Mouse (Mus musculus) gastrocnemius, postnatal 25 days (tissue): ENCODE data around the gene Zfp467. TPM values are rescaled to one million over a fixed set of nuclear protein-coding genes. Genes with fewer than 3 reads are reported as not detected.

Experiments
- DNase-seq: peaks from one replicate; pipeline ENCODE4 v3.0.0; 2022
- long read RNA-seq, 2 experiments: library from polyadenylated mRNA; stranded (forward); transcript quantifications; one replicate each; pipeline ENCODE4 v2.0.0; 2021
- total RNA-seq, 2 experiments: library from RNA; stranded (reverse); gene quantifications; 1 replicate in 1 of 2; 2 replicates in 1 of 2; pipeline ENCODE4 v1.2.3; 2021

Gene Zfp467
- total RNA-seq: 10 to 100 TPM; 22.4 to 34.1 TPM
- long read RNA-seq, experiment 1, transcript Zfp467-208 (4 exons, 626 nt): minor isoform, 7 of 69 reads
- long read RNA-seq, experiment 1, transcript Zfp467-201 (5 exons, 599 nt): major isoform, 33 of 69 reads
- long read RNA-seq, experiment 1, partial matches to known transcripts: 3 of 69 reads
- long read RNA-seq, experiment 1, other reads (novel, unspliced or antisense): 23 of 69 reads
- long read RNA-seq, experiment 2, transcript Zfp467-201 (5 exons, 599 nt): major isoform, 17 of 31 reads
- long read RNA-seq, experiment 2, partial matches to known transcripts: 1 of 31 reads
- long read RNA-seq, experiment 2, other reads (novel, unspliced or antisense): 9 of 31 reads

DNA sequence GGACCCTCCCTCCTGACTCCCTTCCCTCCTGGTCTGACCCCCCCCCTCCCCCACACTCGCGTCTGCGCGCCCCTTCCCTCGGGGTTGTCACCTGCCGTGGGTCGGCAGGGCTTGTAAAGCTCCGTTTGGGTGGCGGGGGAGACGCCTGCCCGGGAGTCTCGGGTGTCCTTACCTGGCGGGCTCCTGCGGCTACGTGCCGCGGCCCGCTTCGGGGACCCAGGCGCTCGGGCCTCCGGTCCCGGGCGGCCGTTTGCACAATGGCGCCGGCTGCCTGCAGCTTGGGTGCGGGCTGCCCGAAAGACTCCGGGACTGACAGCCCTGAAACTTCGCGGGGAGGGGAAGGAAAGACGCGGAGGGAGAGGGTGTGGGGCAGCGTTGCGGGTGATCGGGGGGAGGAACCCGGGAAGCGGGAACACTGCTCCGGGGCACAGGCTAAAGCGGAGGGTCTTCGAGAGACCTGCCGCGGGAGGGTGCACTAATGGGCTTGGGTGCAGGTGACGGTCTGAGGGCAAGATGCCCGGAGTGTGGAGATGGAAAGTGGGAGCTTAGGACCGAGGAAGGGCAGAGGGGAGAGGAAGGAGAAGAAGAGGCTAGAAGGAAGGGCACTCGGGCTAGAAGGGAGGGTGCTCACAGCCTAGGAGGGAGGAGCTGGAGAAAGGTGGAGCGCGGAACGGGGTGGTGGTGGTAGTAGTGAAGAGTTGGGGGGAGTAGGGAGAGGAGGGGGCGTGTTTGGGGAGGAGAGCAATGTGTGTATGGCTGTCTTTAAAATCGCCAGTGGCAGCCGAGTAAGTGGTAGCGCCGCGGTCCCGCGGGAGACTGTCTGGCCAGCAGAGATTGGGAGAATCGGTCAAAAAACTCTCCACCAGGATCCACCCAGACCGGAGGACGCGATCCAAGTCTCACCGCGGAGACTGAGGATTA is at the start of gene Zfp467:
Gene Zfp467 (minus strand): TSS at position 645 of the 921 bp plus-strand sequence.
- DNase-seq: peak; percentile 52

DNA sequence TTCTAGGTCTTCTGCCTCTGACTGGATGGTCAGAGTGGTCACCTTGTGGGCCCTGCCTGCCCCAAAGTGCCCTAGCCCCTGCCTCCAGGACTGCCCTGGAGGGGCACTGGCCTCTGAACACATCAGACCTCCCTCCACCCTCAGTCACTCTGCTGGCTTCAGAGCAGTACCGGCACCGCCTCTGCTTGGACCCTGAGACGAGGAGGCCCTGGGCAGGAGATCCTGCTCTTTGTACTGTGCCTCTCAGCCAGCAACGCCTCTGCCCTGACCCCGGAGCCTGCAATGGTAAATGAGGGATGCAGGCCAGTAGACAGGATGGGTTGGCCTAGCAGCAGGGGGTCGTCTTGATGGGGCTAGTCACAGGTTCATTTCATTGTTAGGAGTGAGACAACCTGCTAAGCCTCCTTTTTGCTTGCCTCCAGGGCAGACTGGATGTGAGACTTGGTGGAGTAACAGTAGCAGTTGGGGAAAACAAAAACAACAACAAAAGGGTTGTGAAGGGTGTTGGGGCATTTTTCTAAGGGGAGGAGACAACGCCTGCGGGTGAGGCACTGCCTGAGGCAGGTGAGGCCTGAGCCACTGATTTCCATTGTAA is 47.6 kb upstream of the Zfp467 start:
- no peak for DNase-seq

DNA sequence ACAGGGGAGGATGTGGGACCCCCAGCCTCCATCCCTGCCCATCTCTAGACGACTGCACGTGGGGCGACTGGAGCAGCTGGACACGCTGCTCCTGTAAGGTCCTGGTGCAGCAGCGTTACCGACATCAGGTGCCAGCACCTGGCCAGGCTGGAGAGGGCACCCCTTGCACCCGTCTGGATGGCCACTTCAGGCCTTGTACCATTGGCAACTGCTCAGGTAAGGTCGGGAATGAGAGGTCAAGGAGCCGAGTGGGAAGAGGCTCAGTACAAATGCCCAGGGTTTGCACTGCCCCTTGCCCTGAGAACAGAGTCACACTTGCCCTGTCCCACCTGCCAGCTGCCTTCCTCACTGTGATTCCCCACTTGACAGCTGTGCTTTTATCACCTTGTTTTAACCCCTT is 45.7 kb upstream of the Zfp467 start:
- DNase-seq: no peak

DNA sequence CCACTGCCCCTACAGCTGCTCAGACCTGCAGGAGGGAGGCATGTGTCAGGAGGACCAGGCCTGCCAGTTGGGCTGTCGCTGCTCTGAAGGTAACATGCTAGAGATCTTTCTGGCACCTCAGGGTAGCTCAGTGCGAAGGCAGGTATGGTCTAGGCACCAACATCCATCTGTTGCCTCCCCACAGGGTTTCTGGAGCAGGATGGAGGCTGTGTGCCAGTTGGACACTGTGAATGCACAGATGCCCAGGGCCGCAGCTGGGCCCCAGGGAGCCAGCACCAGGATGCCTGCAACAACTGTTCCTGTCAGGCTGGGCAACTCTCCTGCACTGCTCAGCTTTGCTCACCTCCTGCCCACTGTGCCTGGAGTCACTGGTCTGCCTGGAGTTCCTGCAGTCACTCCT is 44.1 kb upstream of the Zfp467 start:
- DNase-seq: no peak

DNA sequence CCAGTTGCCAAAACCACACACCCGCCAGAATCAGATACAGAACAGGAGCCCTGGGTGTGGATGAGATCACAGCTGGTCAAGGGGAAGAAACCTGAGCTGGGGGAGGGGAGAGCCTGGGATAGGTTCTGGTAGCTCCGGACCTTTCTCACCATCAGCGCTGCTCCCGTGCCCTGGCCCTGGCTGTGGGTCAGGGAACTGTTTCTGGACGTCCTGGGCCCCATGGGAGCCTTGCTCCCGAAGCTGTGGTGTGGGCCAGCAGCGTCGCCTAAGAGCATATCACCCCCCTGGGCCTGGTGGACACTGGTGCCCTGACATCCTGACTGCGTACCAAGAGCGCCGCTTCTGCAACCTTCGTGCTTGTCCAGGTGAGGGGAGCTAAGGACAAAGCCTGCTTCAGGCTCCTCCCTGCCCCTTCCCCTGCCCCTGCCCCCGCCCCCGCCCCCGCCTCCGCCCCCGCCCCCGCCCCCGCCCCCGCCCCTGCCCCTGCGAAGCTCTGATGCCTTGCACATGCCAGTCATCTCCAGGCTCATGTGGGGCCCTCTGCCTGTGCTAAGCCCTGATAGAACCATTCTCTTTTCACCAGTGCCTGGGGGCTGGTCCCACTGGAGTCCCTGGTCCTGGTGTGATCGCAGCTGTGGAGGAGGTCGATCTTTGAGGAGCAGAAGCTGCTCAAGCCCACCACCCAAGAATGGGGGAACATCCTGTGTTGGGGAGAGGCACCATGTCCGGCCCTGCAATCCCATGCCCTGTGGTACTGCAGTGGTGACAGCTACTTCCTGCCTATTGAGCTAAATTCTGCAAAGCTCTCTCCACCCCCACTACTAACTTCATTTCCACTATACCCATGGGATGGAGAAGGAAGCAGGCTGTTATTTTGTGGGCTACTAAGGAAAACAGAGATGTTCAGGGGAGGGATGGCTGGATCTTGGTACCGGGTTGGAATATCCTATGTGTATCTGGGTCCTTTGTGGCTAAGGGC is 42.4 kb upstream of the Zfp467 start:
- peak; percentile 74 for DNase-seq

DNA sequence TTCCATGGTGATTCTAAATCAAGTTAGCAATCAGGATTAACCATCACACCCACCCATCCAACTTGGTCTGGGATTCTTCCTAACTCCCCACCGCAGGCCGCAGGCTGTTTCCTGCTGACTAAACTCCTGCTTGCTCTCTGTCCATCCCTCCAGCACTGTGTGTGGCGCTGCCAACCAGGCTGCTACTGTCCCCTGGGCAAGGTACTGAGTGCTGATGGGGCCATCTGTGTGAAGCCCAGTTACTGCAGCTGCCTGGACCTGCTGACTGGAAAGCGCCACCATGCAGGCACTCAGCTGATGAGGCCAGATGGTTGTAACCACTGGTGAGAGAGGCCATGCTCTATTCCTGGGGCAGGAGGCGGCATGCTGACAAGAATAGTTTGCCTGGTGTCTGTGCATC is 36.9 kb upstream of the Zfp467 start:
- no peak for DNase-seq

DNA sequence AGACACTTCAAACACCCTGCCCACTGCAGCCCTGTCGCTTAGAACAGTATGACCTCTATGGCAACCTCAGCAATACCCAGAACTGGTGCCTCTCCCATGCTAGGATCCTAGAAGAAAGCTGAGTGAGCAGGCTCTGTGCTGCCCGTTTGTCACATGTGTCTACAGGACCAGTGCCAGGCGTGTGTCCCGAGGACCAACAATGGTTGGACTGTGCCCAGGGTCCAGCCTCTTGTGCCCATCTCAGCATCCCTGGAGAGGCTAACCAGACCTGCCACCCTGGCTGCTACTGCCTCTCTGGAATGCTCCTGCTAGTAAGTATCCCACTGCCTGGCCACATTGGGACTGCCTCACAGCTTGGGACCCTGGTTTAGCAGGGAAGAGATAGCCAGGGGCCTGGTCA is 32.8 kb upstream of the Zfp467 start:
- DNase-seq: no peak

DNA sequence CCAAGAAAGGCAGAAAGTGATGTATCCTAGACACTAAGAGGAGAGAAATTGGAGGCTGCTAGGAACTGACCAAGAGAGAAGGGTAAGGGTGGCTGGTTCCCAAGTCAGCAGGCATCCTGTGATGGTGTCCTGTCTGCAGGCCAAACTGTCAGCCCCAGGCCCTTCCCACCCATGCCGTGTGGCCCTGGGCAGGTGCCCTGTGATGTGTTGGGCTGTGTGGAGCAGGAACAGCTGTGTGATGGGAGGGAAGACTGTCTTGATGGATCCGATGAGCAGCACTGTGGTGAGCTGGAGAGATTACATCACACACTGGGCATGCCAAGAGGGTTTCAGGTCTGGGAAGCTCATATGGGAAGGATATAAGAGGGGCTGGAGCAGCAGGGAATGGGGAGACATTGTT is 25.1 kb upstream of the Zfp467 start:
- no peak for DNase-seq

DNA sequence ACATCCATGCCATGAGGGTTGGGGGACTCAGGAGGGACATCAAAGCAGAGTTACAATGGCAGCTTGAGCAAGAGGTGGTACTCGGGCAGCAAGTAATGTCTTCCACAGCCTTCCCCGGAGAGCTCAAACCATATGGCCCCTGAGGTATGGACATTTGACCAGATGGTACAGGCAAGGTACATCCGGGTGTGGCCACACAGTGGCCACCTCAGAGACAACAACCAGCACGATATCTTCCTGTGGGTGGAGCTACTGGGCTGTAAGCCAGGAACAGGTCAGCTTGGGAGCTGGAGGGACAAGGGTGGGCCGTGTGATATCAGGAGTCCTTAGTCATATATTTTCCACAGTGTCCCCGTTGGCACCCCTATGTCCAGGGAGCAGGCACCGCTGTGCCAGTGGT is 21.9 kb upstream of the Zfp467 start:
- DNase-seq: no peak

DNA sequence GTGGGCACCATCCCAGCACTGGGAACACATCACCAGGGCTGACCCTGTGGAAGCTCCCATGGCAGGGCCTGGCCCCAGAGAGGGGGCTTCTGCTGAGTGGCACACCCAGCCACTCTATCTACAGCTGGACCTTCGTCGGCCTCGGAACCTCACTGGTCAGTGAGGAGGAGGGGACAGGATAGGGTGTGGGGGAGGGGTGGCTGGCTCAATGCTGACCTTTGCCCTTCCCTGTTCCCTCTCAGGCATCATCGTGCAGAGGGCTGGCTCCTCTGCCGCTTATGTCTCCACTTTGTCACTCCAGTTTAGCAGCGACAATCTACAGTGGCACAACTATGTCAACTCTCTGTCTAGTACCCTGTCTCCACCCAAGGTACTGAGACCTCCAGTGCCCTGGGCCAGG is 21.1 kb upstream of the Zfp467 start:
- DNase-seq: no peak

DNA sequence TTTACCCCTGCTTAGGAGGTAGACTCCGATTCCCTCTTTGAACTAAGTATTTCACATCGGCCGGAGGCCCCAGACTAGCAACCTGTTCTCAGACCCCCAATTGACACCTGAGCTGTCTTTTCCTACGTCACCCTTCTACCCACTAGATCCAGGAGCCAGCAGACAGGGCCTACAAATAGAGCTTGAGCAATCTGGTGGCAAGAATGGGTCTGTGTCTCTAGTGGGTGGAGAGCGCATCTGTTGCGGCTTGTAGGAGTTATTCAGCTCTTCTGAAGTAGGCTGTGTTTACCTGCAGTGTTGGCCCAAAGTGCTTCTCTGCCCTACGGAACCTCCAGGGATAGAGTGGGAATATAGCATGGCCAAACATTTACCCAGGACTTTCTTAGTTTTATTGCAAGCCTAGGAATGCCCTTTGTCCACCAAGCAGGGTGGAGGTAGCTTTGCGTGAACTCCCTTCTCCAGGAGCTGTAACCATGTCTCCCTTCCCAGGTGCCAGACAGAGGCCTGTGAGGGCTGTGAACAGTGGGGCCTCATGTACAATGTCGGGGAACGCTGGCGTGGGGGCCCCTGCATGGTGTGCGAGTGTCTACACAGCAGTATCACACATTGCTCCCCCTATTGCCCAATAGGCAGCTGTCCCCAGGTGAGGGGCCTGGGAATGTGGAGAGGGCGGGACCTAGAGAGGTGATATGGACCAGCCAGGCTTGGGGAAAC is 19.5 kb upstream of the Zfp467 start:
- DNase-seq: no peak

DNA sequence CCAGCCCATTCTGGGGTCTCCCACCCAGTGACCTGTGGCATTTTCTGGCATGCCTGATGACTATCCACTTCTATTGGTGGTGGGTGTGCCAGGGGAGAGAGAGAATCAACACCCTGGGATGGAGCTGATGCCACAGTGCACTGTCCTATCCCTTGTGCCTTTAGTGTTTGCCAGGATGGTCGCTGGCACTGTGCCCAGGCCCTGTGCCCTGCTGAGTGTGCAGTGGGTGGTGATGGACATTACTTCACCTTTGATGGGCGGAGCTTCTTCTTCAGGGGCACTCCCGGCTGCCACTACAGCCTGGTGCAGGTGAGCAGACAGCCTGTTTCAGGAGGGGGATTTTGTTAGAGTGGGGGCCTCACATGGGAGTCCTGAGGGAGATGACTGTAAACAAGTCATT is 7.1 kb upstream of the Zfp467 start:
- no peak for DNase-seq

DNA sequence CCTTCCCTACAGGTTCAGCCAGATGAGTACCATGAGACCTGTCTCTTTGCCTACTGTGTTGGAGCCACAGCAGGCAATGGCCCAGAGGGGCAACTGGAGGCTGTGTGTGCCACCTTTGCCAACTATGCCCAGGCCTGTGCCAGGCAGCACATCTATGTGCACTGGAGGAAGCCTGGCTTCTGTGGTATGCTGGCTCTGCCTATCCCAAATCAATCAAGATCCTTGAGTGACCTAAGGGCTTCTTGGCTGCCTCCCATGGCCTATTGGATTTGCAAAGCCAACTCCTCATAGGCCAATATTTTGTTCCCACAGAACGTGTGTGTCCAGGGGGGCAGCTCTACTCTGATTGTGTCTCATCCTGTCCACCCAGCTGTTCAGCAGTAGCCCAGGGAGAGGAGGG is 6.5 kb upstream of the Zfp467 start:
- no peak for DNase-seq

DNA sequence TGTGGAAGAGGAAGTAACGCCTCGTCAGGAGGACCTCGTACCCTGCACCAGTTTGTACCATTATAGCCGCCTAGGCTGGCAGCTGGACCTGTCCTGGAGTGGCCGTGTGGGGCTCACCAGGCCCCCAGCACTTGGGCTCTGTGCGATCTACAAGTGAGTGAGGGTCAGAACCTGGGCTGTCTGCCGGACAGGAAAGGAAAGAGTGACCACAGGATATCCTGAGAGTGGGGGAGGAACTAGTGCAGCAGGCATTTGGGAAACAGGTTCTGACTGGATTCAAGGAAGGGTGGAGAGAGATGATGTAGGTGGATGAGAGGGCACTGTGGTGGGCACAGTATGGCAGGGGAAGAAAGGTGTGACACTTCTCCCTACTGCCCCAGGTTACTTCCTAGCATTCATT is 2.9 kb upstream of the Zfp467 start:
- no peak for DNase-seq

DNA sequence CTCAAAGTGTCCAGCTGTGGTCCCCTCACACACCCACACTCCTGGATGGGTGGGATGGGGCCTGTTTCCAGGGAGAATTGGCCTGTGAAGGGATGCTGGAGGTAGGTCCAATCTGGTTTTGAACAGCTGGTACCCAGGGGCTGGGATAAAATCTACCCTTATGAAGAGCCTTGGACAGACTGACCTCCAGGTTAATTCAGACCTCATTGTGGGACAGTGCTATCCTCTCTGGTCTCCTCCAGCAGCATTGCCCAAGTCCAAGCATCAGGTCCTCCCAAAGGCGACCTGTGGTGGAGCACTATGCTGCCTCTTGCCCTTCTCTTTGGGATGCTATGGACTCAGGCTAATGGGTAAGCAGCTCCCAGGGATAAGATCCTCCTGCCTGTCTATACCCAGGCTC is 2.3 kb upstream of the Zfp467 start, which contains the start of gene Sspo:
Gene Sspo (plus strand): TSS at position 301 of the 400 bp plus-strand sequence.
- no peak for DNase-seq

DNA sequence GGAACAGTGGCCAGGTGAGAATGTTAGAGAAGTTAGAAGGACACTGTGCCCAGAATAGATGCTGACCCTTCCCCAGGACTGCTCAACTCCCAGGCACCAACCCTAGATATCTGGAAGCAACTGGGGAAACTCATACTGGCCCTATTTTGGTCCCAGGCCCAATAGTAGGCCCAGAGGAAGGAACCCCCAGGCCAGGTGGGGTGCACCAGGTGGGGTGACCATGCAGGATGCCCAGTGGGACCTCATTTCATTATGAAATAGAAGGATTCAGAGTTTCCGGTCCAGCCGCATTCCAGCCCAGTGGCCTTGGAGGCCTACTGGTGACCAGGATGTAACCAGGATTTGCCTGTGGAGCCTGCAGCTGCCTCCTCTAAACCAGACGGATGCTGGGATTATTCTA is 1.3 kb upstream of the Zfp467 start:
- no peak for DNase-seq

DNA sequence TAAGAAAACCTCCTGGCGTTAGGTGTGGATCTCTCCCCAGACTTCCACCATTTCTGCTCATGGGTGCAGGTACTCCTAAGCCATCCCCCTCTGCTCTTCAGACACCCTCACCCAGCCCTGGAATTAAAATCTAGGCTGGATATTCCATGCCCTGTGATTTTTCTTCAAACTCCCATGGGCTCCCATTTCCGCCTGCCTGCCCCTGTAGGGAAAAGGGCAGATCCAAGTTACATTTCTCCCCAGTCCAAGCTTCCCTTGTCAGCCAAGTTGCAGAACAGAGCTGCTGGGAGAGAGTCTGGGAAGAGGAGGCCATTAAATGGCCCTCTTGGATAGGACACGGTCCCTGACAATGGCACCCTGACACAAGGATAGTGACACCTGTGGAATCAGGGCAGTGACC is 631 bp upstream of the Zfp467 start:
- no peak for DNase-seq

DNA sequence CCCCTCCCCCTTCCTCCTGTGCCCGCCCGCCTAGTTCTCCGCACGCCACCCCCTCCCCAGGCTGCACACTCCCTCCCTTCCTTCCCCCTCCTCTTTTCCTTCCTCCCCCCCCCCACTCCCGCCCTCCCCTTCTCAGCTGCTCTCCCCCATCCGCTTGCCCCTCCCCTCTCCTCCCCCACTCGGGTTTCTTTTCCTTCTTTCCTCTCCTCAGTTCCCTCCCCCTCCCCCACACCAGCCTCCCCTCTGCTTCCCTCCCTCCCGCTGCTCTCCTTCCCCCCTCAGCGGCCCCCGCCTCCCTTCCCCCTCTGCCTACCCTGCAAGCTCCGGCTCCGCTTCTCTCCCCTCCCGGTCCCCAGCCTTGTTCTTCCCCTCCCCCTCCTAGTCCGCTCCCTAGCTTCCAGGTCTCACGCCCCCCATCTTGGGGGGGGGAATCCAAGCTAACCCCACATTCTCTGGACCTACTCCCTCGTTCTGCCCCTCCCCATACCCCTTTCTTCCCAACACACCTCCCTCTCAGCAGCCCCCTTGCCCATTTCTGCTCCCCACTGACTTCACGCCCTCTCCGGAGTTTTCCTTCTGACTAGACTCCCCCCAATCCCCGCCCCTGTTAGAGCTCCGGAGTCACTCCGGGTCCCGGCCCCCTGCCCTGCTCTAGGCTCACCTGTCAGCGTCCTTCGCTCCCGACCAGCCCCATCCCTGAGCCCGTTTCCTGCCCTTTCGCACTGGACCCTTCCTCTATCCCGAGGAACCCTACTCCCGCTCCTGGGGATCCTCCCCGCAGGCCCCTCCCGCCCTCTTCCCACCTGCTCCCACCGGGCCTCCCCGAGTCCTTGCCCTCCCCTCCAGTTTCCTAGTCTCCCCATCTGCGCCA is 1.1 kb downstream of the Zfp467 start:
- peak; percentile 86 for DNase-seq

DNA sequence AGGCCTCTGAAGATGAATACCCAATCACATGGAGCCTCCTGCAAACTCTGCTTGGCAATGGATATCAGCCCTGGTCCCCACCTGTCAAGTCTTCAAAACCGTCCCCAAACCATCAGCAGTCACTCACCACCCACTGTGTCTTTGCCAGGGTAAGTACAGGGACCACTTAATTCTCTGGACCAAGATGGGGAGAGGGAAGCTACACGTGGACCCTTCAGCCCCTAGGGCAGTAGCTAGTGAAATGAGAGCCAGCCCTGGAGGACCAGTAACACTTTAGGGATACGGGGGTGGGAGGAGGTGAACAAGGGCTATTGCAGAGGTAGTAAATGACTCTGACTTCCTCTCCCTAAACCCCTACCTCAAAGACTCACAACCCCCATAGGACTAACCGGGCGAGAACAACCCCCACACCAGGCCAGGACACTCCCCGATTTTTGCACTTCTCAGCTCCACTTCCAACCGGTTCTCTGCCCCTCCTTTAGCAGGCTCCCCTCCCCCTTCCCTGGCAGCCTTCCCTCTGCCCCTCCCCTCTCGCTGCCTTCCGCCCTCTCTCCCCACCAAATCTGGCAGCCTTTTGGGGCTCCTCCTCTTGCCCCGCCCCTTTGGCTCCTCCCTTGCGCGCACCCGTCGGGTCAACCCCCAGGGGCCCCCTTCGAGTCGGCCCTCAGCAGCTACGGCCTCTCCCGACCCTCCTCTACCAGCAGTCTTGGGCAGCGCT is 1.9 kb downstream of the Zfp467 start:
- DNase-seq: peak; percentile 95
